Mouse (Mus musculus) bone marrow, adult 2 months (tissue): Measurements from ENCODE around the gene Ccdc126.

Source experiments
- CTCF ChIP-seq: fragments of 200-500 bp; IDR thresholded peaks from 2 replicates; pipeline ENCODE4 v1.5.1; 2011; ENCODE audit warnings: low read length, control low read depth; ENCODE audit not compliant: control insufficient read depth, insufficient read depth
- POLR2A ChIP-seq: fragments of 200-500 bp; IDR thresholded peaks from 2 replicates; pipeline ENCODE4 v1.6.1; 2011; ENCODE audit warnings: low read depth, mild to moderate bottlenecking, control low read depth, low read length, borderline replicate concordance; ENCODE audit not compliant: control insufficient read depth

GRCm38 (mm10) chr6:49367159-49368054 lies 48.3 kb downstream of the Ccdc126 start, which contains the start of gene Fam221a:
- TF ChIP-seq POLR2A, result peak; percentile 57; the same call in 1 of the 2 replicates
- TF ChIP-seq CTCF, result no peak
